Mouse (Mus musculus) lung, adult 2 months (tissue): ENCODE results near the gene Hand1. TPM values are rescaled to one million over a fixed set of nuclear protein-coding genes. Genes with fewer than 3 reads are reported as not detected.

Experiments used
- DNase-seq: peaks from one replicate; pipeline ENCODE4 v3.0.0; 2022
- H3K4me1 ChIP-seq: fragments of 200-500 bp; 2 replicates; pipeline ENCODE4 v1.6.1; 2011; ENCODE audit warnings: low read length; ENCODE audit not compliant: control insufficient read depth, insufficient read depth
- H3K4me3 ChIP-seq: fragments of 200-500 bp; replicated peaks from 2 replicates; pipeline ENCODE3; 2011; ENCODE audit warnings: low read depth, mild to moderate bottlenecking, control low read depth, low read length; ENCODE audit errors: extremely low read depth
- CTCF ChIP-seq: fragments of 200-500 bp; IDR thresholded peaks from 2 replicates; pipeline ENCODE4 v1.5.1; 2011; ENCODE audit warnings: mild to moderate bottlenecking, low read length, control low read depth; ENCODE audit not compliant: insufficient read depth
- POLR2A ChIP-seq: fragments of 200-500 bp; IDR thresholded peaks from 2 replicates; pipeline ENCODE4 v1.6.1; 2011; ENCODE audit warnings: low read depth, mild to moderate bottlenecking, control low read depth, low read length, borderline replicate concordance; ENCODE audit errors: extremely low read depth
- WGBS: fragments of 180-500 bp; shearing (Covaris S2); methylation state at CpG from one replicate; pipeline ENCODE4 v1.1.7; 2018; 5-methylcytosine and 5-hydroxymethylcytosine counted together
- polyA plus RNA-seq: library from polyadenylated mRNA; depleted of rRNA; stranded (reverse); fragments of >200 nt; gene quantifications from 2 replicates; pipeline ENCODE4 v1.2.3, GENCODE M21; 2012; rRNA removed

Hand1 gene
- polyA plus RNA-seq, result 0.06 TPM in 1 of 2 replicates, not detected in the other

- TF ChIP-seq CTCF (no peak), POLR2A (no peak)
- no peak for DNase-seq
- no peak within 1 kb of the TSS for H3K4me3 ChIP-seq
- 19% methylated on average over 23 of the region's 23 CpGs for WGBS
- peaks cover 6% of the 10 kb centered on the region for H3K4me1 ChIP-seq
Observed at GRCm38 (mm10) chr11:57832552-57833201, at the start of gene Hand1. TSS of gene Hand1 (minus strand) at chr11:57832818.

DNA sequence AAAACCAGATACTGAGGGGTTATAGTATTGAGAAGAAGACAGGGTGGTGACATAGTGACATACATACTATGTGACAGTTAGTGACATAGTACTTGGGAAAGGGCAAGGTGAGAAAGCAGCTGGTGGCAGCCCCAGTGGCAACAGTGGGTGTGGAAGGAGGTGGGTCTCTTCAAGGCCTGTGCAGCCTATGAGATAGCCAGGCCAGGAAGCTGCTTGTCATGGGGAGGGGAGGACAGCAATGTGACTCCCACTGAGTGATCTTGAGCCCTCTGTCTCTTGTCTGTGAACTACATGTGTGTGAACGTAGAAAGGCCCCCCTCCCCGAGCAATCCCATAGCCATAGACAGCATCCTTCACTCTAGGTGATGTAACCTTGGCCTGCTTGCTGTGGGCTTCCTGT is 43.5 kb upstream of the Hand1 start:
- WGBS, result 67% methylated on average over 2 of the region's 2 CpGs
- DNase-seq, result no peak
- Histone ChIP-seq H3K4me1 (no peaks in the 10 kb centered on the region), H3K4me3 (no peak overlapping the region)
- TF ChIP-seq CTCF, result no peak
- TF ChIP-seq POLR2A, result no peak

DNA sequence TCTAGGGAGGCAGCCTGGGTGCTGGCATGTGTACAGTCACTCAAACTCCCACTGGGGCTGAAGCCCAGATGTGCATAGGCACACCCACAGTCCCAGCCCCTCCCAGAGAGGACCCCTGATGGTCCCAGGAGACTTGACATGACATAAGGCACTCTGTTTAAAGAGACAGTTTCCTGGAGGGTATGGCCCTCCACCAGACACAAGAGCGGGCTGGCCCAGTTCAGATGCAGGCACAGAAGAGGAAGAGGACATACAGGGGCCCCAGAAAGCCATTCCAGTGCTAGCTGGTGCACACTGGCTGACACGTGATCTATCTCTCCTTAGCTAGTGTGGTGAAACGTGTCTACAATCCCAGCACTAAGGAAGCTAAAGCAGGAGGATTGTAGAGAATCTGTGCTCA is 40.4 kb upstream of the Hand1 start:
- DNase-seq, result no peak
- TF ChIP-seq POLR2A, result no peak
- TF ChIP-seq CTCF, result no peak
- 32% methylated on average over 3 of the region's 3 CpGs for WGBS
- H3K4me1 ChIP-seq, result no peaks in the 10 kb centered on the region
- H3K4me3 ChIP-seq, result no peak overlapping the region

- Histone ChIP-seq H3K4me3 (no peak overlapping the region), H3K4me1 (no peaks in the 10 kb centered on the region)
- 51% methylated on average over 9 of the region's 9 CpGs for WGBS
- DNase-seq, result no peak
- TF ChIP-seq CTCF, result peak; percentile 37; the same call in 1 of the 2 replicates
- TF ChIP-seq POLR2A, result no peak
Observed at GRCm38 (mm10) chr11:57868753-57869460, 36.3 kb upstream of the Hand1 start.

DNA sequence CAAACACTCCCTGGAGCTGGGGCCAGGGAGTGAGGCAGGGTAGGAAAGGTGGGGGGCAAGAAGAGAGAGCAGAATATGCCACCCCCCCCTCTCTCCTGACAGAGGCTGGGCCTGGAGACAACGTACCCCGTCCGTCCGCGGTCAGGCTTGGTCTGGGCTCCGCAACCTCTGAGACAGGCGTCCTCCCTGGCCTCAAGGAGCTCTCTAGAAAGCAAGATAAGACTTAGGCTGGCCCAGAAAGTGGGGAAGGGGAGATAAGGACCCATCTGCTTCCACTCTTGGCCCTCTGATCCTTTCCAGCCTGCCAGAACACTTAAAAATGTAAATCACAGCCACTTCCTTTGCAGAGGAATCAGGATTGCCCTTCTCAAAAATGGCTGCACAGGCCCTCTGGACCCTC is 33.8 kb upstream of the Hand1 start:
- TF ChIP-seq POLR2A, result no peak
- no peak overlapping the region for H3K4me3 ChIP-seq
- 28% methylated on average over 7 of the region's 7 CpGs for WGBS
- no peaks in the 10 kb centered on the region for H3K4me1 ChIP-seq
- DNase-seq, result no peak

GRCm38 (mm10) chr11:57864577-57864976 is 32.0 kb upstream of the Hand1 start:
- Histone ChIP-seq H3K4me1 (no peaks in the 10 kb centered on the region), H3K4me3 (no peak overlapping the region)
- DNase-seq, result no peak
- 22% methylated on average over 8 of the region's 8 CpGs for WGBS
- no peak for TF ChIP-seq POLR2A
- no peak for TF ChIP-seq CTCF

GRCm38 (mm10) chr11:57862088-57862487 is 29.5 kb upstream of the Hand1 start:
- no peaks in the 10 kb centered on the region for H3K4me1 ChIP-seq
- no peak for DNase-seq
- 69% methylated on average over 7 of the region's 7 CpGs for WGBS
- no peak overlapping the region for H3K4me3 ChIP-seq
- TF ChIP-seq CTCF (no peak), POLR2A (no peak)

DNA sequence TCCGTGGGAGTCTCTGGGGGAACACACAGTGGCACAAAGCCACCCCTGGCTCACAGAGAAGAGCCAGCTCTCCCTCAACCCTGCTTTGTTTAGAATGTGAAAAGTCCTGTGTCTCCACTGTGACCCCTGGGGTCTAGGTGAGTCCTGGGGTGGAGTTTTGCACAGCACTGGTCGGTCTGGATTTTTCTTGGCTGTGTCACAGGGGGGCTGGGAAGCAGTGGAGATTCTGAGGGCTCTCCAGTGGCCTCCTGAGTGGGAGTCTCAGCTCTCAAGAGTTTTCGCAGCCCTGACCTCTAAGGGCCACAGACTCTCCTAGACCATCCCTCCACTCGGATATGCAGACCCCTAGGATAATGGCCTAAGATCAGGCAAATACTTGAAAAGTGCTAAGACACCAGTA is 25.1 kb upstream of the Hand1 start:
- Histone ChIP-seq H3K4me1 (no peaks in the 10 kb centered on the region), H3K4me3 (no peak overlapping the region)
- TF ChIP-seq CTCF (no peak), POLR2A (no peak)
- no peak for DNase-seq
- 40% methylated on average over 4 of the region's 4 CpGs for WGBS

DNA sequence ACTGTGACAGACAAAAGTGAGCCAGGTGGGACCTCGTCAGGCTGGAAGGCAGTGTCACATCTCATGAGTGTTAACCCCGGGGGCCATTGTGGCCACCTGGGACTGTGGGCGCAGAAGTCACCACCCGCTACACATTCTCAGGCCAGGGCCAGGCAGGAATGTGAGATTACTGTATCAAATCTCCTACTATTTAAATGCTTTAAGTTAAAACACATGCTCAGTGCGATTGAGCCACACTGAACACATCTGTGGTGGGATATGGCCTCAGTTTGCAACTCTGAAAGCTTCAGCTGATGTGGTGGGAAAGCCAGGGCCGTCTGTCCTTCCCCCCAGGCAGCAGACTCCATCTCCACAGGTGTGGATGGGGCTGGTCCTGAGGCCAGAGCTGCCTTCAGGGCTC is 21.0 kb upstream of the Hand1 start:
- DNase-seq, result no peak
- Histone ChIP-seq H3K4me3 (no peak overlapping the region), H3K4me1 (no peaks in the 10 kb centered on the region)
- TF ChIP-seq CTCF (no peak), POLR2A (no peak)
- WGBS, result 66% methylated on average over 6 of the region's 6 CpGs

- H3K4me1 ChIP-seq, result no peaks in the 10 kb centered on the region
- TF ChIP-seq CTCF, result no peak
- TF ChIP-seq POLR2A, result no peak
- DNase-seq, result no peak
- no peak overlapping the region for H3K4me3 ChIP-seq
- WGBS, result 23% methylated on average over 3 of the region's 3 CpGs
Observed at GRCm38 (mm10) chr11:57850931-57851330, 18.3 kb upstream of the Hand1 start.
